Mouse (Mus musculus): ENCODE data around the gene 1810062G17Rik. TPM values are rescaled to one million over a fixed set of nuclear protein-coding genes. Genes with fewer than 3 reads are reported as not detected.

The 1810062G17Rik gene
- 0.33 and 0.41 TPM in 2 replicates for polyA plus RNA-seq (2021; fragmentation: Nextera tagmentation)
- long read RNA-seq, experiment 1 = 0 reads
- long read RNA-seq, experiment 2 = 0 reads

DNA sequence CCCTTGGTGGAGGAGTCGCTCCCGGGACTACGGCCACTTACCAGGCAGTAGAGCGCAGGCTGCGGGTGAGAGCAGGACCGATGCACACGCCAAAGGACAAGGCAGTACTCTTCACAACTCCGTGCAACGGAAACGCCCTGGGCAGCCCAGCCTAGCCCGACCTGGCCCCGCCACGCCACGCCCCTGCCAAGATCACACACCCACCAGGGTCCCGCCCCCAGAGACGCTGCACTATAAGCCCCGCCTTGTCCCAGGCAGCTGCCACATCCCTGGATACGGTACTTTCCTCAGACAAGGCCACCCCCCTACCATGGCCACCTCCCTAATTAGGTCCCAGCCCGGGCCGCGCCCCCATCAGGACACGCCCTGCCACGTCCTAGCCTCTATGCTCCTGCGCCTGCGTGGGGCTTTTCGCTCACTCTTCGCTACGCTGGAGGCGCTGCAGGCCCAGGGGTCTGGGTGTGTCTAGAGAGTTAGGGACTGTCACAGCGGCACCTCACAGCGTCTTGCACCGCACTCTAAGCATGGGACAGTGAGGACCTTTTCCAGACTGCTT lies at the start of gene 1810062G17Rik, which contains the start of gene Anxa5:
Gene 1810062G17Rik (plus strand): TSS at position 406 of the 556 bp plus-strand sequence.
Gene Anxa5 (minus strand): TSS at position 363 of the 556 bp plus-strand sequence.

DNA sequence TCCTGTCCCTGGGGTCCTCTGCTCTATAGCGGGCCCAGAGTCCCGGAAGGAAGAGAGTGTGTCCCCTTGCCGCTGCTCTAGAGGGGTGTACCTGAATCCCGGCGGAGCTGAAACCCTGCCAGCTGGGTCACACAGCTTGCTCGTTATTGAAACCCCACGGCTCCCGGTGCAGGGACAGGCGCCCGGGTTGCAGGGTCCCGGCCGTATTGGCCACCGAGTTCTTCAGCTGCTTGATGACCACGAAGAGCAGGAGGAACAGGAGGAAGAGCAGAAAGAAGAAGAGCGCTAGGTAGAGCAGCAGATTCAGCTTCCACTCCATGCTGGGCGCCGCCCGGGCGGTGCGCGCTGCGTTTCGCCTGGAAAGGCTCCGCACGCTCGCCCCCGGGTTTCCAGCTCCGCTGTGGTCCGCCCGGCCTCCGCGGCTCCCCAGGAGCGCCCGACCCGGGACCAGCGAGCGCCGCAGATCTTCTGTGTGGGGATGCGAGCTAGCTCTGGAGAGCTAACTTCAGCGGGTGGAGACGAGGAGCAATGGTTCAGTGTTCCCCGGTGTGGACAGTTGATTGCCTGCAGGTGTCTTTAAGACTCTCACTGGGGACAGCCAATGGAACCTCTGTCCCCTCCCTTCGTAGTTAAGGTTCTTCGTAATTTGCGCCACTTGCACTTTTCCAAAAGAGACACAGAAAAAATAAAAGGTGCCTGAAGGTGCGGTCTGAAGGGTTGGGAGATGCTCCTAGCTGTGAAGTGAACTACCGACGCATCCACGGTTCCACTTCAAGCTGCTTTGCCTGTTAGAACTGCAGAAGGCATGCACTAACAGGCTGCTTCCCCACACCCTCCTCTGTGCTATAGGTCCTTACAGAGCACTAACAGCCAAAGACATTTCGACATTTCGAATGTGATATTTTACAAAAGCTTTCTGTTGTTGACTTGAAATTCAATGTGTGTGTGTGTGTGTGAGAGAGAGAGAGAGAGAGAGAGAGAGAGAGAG lies 45.6 kb downstream of the 1810062G17Rik start, which contains the start of gene Gm11549:
Gene Gm11549 (minus strand): TSS at position 741 of the 988 bp plus-strand sequence.

Small RNA genes lying within 50 kb of the gene (microRNA-seq; reads per million reads assigned to microRNA genes)
- gene Mir7009 = not detected

Other genes starting within 250 kb of the 1810062G17Rik start
- 141 and 155 TPM in 2 replicates for gene Anxa5, start within 50 bp of the 1810062G17Rik start, polyA plus RNA-seq (2021; fragmentation: Nextera tagmentation)
- gene Gm11549, start 45.9 kb downstream of the 1810062G17Rik start, polyA plus RNA-seq (2021; fragmentation: Nextera tagmentation) = 5.1 and 5.3 TPM in 2 replicates
- 40.9 and 41.1 TPM in 2 replicates for gene Exosc9, start 76.7 kb downstream of the 1810062G17Rik start, polyA plus RNA-seq (2021; fragmentation: Nextera tagmentation)
- gene Ccna2, start 96.2 kb downstream of the 1810062G17Rik start, polyA plus RNA-seq (2021; fragmentation: Nextera tagmentation) = 1.1 TPM in 2 replicates
- gene Bbs7, start 137.5 kb downstream of the 1810062G17Rik start, polyA plus RNA-seq (2021; fragmentation: Nextera tagmentation) = 6.5 and 7.8 TPM in 2 replicates
- 1.3 and 3.0 TPM in 2 replicates for gene Trpc3, start 214.2 kb downstream of the 1810062G17Rik start, polyA plus RNA-seq (2021; fragmentation: Nextera tagmentation)

Data from layer of hippocampus, adult 6 months (tissue).